Mouse (Mus musculus) lung, postnatal 0 days (tissue): Measurements from ENCODE around the gene Dst.

Experiments
- CTCF ChIP-seq: IDR thresholded peaks from 2 replicates; pipeline ENCODE4 v1.5.1; 2016; ENCODE audit warnings: antibody characterized with exemption, mild to moderate bottlenecking
- EP300 ChIP-seq: IDR thresholded peaks from 2 replicates; pipeline ENCODE4 v1.6.1; 2016; ENCODE audit warnings: antibody characterized with exemption, mild to moderate bottlenecking, control low read depth

DNA sequence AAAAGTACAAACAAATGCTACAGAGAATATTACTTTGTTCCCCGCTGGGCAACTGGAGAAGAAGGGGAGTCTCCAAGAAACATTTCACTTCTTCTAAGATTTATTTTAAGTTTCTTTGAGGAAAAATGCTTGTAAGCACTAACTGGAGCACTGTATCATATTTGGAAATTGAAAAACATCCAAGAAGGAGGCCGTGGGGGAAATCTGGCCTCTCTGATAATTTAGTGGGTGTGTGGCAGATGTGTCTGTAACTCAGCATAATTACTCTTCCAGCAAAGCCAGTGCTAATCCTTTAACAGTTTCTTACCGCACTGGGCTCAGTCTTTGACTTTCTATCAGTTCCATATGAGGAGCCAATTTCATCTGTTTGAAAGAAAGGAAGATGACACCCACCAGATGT lies 423.7 kb downstream of the Dst start:
- TF ChIP-seq CTCF (no peak), EP300 (no peak)
